Mouse (Mus musculus) liver, postnatal 0 days (tissue): ENCODE results near the gene Mon2. TPM values are rescaled to one million over a fixed set of nuclear protein-coding genes. Genes with fewer than 3 reads are reported as not detected.

ENCODE experiments used
- ATAC-seq: fragments of 200-750 bp; cut with Nextera tagmentation; 2 replicates; pipeline ENCODE4 v1.8.0; 2017; ENCODE audit warnings: mild to moderate bottlenecking, moderate library complexity
- DNase-seq: peaks from one replicate; pipeline ENCODE4 v3.0.0-alpha.2; 2016
- H3K27ac ChIP-seq: fragments of 300-500 bp; sonication (generic); 2 replicates; pipeline ENCODE4 v1.5.1; 2014; ENCODE audit warnings: antibody characterized with exemption, moderate library complexity, mild to moderate bottlenecking, low read depth
- H3K27me3 ChIP-seq: fragments of 300-500 bp; sonication (generic); 2 replicates; pipeline ENCODE4 v1.6.1; 2014; ENCODE audit warnings: low read length, control low read depth, mixed read lengths; ENCODE audit not compliant: insufficient read depth
- H3K36me3 ChIP-seq: fragments of 300-500 bp; sonication (generic); replicated peaks from 2 replicates; pipeline ENCODE4 v1.6.1; 2014; ENCODE audit warnings: mild to moderate bottlenecking, control low read depth, low read length, moderate library complexity, mixed read lengths; ENCODE audit not compliant: insufficient read depth
- H3K4me1 ChIP-seq: fragments of 300-500 bp; sonication (generic); 2 replicates; pipeline ENCODE4 v1.6.1; 2014; ENCODE audit warnings: antibody characterized with exemption, mild to moderate bottlenecking, control low read depth; ENCODE audit not compliant: insufficient read depth
- H3K4me2 ChIP-seq: fragments of 300-500 bp; sonication (generic); 2 replicates; pipeline ENCODE4 v1.6.1; 2014; ENCODE audit warnings: low read depth, mild to moderate bottlenecking, low read length, moderate library complexity, mixed read lengths
- H3K4me3 ChIP-seq: fragments of 300-500 bp; sonication (generic); 2 replicates; pipeline ENCODE4 v1.5.1; 2014; ENCODE audit warnings: low read depth, low read length
- H3K9ac ChIP-seq: fragments of 300-500 bp; sonication (generic); replicated peaks from 2 replicates; pipeline ENCODE4 v1.6.1; 2014; ENCODE audit warnings: mild to moderate bottlenecking, moderate library complexity
- H3K9me3 ChIP-seq: fragments of 300-500 bp; sonication (generic); 2 replicates; pipeline ENCODE4 v1.6.1; 2016; ENCODE audit warnings: mild to moderate bottlenecking, control low read depth, low read length, mixed read lengths
- CTCF ChIP-seq: sonication (generic); IDR thresholded peaks from 2 replicates; pipeline ENCODE4 v1.5.1; 2016; ENCODE audit warnings: antibody characterized with exemption, low read depth
- EP300 ChIP-seq: IDR thresholded peaks from 2 replicates; pipeline ENCODE4 v1.6.1; 2016; ENCODE audit warnings: antibody characterized with exemption, low read depth, mild to moderate bottlenecking
- WGBS: fragments of 180-500 bp; shearing (Covaris S2); extraction: QIAGEN DNeasy Blood & Tissue Kit; methylation state at CpG from one replicate; pipeline ENCODE4 v1.1.7; 2014; ENCODE audit not compliant: insufficient replicate concordance; 5-methylcytosine and 5-hydroxymethylcytosine counted together
- polyA plus RNA-seq: library from polyadenylated mRNA; unstranded; fragments of >200 nt; fragmentation: Nextera tagmentation; extraction: Ambion mirVana; gene quantifications from 2 replicates; pipeline ENCODE4 v1.2.1, GENCODE M21; 2015

Gene Mon2
- polyA plus RNA-seq, 1 experiment from 2014 or later = 12.0 TPM

GRCm38 (mm10) chr10:123094504-123094903 is 18.2 kb upstream of the Mon2 start:
- H3K36me3 ChIP-seq = no peaks in the 10 kb centered on the region
- H3K4me3 ChIP-seq = no peak overlapping the region
- 84% methylated on average over 7 of the region's 7 CpGs for WGBS
- no peak overlapping the region for H3K9ac ChIP-seq
- no peak overlapping the region for H3K4me2 ChIP-seq
- no peak for DNase-seq
- no peak for TF ChIP-seq EP300
- H3K27me3 ChIP-seq = no peaks in the 10 kb centered on the region
- H3K4me1 ChIP-seq = no peaks in the 10 kb centered on the region
- H3K27ac ChIP-seq = no peak overlapping the region
- no peaks in the 10 kb centered on the region for H3K9me3 ChIP-seq
- no peak for ATAC-seq

GRCm38 (mm10) chr10:123092577-123092976 is 16.3 kb upstream of the Mon2 start:
- ATAC-seq (no peak), DNase-seq (no peak)
- TF ChIP-seq EP300 = no peak
- no peak for TF ChIP-seq CTCF
- no peaks in the 10 kb centered on the region for H3K36me3 ChIP-seq
- 42% methylated on average over 3 of the region's 3 CpGs for WGBS
- no peaks in the 10 kb centered on the region for H3K4me1 ChIP-seq
- H3K9me3 ChIP-seq = no peaks in the 10 kb centered on the region
- no peak overlapping the region for H3K27ac ChIP-seq
- no peak overlapping the region for H3K4me2 ChIP-seq
- H3K4me3 ChIP-seq = no peak overlapping the region
- no peaks in the 10 kb centered on the region for H3K27me3 ChIP-seq
- no peak overlapping the region for H3K9ac ChIP-seq

DNA sequence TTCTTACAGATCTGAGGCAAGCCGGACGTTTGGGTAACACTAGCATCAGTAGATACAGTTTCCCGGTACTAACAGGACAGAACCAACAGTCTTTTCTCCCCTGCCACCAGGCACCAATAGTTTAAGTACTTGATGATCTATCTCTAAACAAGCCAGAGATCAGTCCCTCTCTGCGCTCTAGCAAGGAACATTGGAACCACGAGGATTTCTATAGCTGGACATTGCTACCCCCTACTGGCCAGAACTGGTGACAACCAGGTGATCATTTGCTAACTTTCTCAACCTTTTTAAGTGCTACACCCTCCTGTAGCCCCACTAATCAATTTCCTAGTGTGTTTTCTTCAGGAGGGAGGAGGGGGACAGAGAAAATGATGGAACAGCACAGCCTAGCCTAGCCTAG is 15.4 kb upstream of the Mon2 start:
- Histone ChIP-seq H3K9ac (no peak overlapping the region), H3K27me3 (no peaks in the 10 kb centered on the region), H3K4me2 (no peak overlapping the region), H3K27ac (no peak overlapping the region), H3K4me1 (no peaks in the 10 kb centered on the region), H3K9me3 (no peaks in the 10 kb centered on the region), H3K4me3 (no peak overlapping the region), H3K36me3 (no peaks in the 10 kb centered on the region)
- TF ChIP-seq EP300 (no peak), CTCF (peak; percentile 85)
- WGBS = 37% methylated on average over 5 of the region's 5 CpGs
- DNase-seq = peak; percentile 76
- ATAC-seq = peak; percentile 67

- no peak overlapping the region for H3K9ac ChIP-seq
- H3K9me3 ChIP-seq = no peaks in the 10 kb centered on the region
- H3K4me1 ChIP-seq = no peaks in the 10 kb centered on the region
- no peaks in the 10 kb centered on the region for H3K27me3 ChIP-seq
- H3K4me2 ChIP-seq = no peak overlapping the region
- 84% methylated on average over 12 of the region's 12 CpGs for WGBS
- no peak for TF ChIP-seq CTCF
- no peak for TF ChIP-seq EP300
- no peak for DNase-seq
- no peak for ATAC-seq
- no peaks in the 10 kb centered on the region for H3K36me3 ChIP-seq
- H3K27ac ChIP-seq = no peak overlapping the region
- no peak overlapping the region for H3K4me3 ChIP-seq
These were observed 13.2 kb upstream of the Mon2 start for GRCm38 (mm10) chr10:123089425-123089930.

DNA sequence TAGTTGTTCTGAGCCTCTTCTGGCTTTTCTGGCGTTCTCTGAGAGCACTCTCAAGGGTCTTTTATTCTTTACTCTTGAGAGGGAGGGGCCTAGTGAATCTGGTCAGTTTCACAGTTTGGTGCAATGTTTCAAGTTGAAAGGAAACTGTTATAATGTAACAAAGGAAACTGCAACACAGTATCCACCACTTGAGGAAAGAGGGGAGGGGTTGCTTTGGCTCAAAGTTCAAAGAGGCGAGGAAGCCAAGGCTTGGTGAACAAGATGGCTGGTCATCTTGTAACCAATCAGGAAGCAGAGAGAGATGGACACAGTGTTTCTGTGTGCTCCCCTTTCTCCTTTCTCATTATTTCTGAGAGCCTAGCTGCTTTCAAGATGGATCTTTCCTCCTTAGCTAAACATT is 10.5 kb upstream of the Mon2 start:
- Histone ChIP-seq H3K9ac (no peak overlapping the region), H3K36me3 (no peaks in the 10 kb centered on the region), H3K27me3 (no peaks in the 10 kb centered on the region), H3K9me3 (no peaks in the 10 kb centered on the region), H3K27ac (no peak overlapping the region), H3K4me2 (no peak overlapping the region), H3K4me1 (no peaks in the 10 kb centered on the region), H3K4me3 (no peak overlapping the region)
- TF ChIP-seq EP300 (no peak), CTCF (no peak)
- no peak for DNase-seq
- no peak for ATAC-seq
- 77% methylated on average over 2 of the region's 2 CpGs for WGBS

- H3K4me2 ChIP-seq = no peak overlapping the region
- H3K4me3 ChIP-seq = no peak overlapping the region
- no peaks in the 10 kb centered on the region for H3K27me3 ChIP-seq
- no peaks in the 10 kb centered on the region for H3K9me3 ChIP-seq
- peak; percentile 54 for ATAC-seq
- no peak for DNase-seq
- no peak for TF ChIP-seq CTCF
- no peak for TF ChIP-seq EP300
- H3K4me1 ChIP-seq = no peaks in the 10 kb centered on the region
- no peaks in the 10 kb centered on the region for H3K36me3 ChIP-seq
- WGBS = 32% methylated on average over 10 of the region's 10 CpGs
- H3K9ac ChIP-seq = no peak overlapping the region
- peak overlapping the region; percentile 41; the same call in 1 of the 2 replicates for H3K27ac ChIP-seq
These were observed 8.8 kb upstream of the Mon2 start for GRCm38 (mm10) chr10:123084900-123085641.
